Mouse (Mus musculus): ENCODE data around the gene Elmsan1.

Gene Elmsan1

DNA sequence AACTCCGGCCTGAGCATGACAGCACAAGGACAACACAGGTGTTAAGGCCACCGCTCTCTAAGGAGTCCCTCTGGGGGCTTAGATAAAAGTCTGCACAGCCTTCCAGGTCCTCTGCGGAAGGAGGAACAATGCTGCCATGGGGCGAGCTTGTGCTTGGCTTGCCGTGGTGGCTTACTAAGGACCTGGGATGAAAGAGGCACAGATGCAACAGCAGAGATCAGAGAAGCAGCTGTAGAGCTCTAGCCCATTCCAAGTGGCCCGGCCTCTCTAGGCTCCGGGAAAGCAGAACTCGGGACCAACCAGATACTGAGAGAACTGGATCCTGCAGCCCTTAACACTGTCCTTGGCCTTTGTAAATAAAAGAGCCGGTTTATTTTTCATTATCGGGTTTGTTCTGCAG is 66.8 kb downstream of the Elmsan1 start:
- DNase-seq (ENCODE audit: inconsistent ontology term), result no peak

DNA sequence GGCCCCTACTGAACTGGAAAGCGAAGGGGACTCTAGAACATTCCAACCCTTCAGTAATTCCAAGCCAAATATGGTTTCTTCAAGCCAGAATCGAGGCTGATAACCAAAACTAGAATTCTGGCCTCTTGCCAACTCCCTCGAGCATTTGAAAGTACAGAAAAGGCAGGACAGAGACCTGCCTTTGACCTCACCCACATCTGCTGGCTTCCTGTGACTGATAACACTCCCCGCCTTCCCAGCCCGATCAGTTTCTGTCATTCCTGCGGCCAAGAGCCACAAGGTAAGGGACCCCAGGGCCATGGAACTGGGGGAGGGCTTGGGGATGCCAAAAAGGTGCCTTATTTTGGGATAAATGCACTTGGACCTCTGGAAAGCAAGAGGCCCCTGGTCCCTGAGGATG is 67.7 kb downstream of the Elmsan1 start:
- DNase-seq (ENCODE audit: inconsistent ontology term), result no peak

DNA sequence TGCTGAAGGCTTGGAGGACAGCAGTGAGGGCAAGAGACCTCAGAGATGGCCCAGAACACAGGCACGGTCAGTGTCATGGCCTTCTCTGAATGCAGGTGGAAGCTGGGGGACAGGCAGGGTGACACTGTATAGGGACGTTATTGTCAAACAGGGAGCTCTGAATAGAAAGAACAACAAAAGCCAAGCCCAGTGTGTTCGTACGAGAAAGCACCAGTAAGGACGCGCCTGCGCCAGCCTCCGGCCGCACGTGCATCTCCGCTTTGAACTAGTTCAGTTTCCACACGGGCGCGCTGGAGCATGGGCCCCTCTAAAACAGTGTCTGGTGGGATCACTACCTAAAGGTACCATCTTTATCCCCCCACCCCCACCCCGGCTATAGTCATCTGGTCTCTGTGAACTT is 68.7 kb downstream of the Elmsan1 start:
- no peak for DNase-seq (ENCODE audit: inconsistent ontology term)

DNA sequence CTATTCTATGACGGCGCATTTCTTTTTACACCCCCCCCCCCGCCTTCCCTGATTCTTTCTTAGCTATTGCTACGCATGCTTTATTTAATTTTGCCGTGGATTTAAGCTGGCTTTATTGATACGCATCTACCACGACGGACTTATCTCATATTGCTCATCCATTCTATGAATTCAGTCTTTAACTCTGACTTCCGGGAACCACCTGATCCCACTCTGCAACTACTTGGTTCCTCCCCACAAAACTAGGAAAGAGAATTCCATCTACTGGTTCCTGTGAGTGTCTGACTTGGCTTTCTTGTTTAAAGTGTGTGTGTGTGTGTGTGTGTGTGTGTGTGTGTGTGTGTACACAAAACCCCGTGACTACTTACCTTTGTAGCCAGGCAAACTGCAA is 70.1 kb downstream of the Elmsan1 start:
- no peak for DNase-seq (ENCODE audit: inconsistent ontology term)

DNA sequence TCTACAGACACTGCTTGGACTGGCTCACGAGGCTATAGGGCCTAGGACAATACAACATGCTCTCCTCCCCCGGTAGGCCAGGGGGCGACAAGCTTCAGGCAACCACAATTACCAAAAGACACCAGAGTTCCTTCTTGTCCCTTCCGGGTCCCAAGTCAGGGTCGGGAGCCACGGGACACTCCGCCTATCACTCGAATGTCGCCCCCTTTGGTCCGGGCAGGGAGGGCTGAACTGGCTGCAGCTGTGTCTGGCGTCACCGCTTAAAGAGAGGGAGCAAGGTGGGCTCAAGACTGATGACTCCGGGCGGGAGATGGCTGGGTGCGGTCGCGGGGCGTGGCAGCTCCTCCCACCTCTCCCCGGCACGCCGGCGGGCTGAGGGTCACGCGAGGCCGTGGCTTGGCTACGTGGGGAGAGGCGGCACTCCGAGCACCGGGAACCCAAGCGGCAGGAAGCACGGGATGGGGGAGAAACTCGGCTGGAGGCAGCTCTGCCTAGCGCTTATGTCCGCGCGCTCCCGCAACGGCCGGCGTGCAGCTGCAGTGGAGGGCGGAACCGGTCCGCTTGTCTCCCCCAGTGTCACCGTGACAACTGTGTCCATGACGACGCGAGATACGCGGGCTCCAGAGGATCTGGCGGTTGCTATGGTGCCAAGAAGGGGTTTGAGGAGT is 70.6 kb downstream of the Elmsan1 start, which contains the start of gene Pnma1:
Gene Pnma1, minus strand, starts transcription at position 536 of the 668 bp plus-strand sequence.
- peak; percentile 63 for DNase-seq (ENCODE audit: inconsistent ontology term)

DNA sequence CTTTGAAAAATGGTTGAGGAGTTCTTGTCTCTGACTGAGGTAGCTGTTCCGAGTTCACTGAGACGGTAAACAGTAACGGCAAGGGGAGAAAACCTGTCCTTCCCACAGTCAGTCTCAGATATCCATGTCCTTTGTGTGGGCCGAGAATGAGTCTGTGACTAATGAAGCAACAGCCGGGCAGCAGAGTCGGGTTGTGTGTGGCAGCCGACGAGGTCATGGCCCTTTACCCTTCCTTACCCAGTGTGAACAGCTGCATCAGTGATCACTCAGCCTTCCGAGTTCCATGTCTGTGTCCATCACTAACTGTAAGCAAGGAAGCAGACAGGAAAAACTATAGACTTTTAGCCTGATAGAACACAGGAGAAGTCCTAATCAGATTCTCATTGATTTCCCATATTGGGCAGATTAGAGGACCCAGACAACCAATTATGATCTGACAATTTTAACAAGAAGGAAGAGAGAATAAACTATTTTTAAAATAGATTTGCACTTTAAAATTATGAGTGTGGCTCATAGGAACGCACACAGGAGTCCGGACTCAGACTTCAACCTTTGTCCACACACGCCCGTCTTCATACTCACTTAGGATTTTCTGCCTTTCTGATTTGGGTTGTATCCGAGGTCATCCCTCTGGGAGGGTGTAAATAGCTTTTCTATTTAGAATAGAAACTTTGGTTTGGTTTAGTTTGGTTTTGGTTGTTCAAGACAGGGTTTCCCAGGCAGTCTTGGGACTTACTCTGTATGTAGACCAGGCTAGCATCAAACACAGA is 76.2 kb downstream of the Elmsan1 start:
- DNase-seq (ENCODE audit: inconsistent ontology term), result peak; percentile 50

DNA sequence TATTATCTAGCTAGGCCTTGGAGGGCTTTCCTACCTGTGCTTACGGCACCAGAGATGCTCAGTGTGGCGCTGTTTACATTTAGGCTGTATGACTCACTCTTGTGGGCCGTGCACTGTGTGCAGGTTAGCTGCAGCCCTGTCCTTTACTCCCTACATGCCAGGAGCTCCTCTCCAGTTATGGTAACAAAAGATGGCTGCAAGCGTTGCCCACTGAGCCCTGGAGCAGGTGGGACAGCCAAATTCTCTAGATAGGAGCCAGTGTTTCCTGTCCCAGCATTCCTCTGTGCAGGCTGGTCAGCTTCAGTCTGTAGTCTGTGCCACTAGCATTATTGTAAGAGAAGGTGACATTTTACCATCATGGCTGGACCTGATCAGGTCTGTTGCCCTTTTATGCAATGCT is 77.4 kb downstream of the Elmsan1 start:
- DNase-seq (ENCODE audit: inconsistent ontology term), result no peak

DNA sequence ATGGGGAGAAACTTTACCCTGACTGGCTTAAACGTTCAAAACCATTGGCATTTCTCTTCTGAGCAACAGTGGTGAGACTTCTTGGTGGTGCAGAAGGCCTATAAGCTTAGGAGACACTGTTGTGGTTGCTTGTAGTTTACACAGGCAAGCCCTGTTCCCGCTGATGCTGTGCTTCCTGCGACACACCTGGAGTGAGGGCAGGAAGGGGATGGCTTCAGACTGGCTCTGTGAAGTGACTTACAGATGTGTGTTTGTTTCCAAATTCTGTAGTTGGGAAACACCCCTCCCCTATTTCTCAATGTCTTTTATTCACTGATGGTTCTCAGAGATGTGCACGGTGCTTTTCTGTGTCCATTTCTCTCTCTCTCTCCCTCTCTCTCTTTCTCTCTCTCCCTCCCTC is 78.5 kb downstream of the Elmsan1 start:
- no peak for DNase-seq (ENCODE audit: inconsistent ontology term)

DNA sequence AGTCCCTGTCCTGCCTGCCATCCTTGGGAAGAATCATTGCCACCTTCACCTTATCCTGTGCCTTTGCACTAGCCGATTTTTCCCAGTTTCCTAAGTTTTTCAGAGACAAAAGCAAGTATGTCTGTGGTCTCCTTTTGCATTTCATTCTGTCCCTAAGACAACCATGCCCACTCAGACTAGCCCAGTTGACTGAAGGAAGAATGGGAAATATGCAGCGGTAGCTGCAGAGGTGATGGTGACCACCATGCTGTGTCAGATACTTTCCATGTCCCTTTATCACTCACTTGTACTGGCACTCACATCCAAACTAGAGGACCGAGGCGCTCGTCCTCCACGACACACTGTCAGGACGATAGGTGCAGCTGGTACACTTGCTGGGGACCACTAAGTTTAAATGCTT is 81.5 kb downstream of the Elmsan1 start:
- DNase-seq (ENCODE audit: inconsistent ontology term), result no peak

DNA sequence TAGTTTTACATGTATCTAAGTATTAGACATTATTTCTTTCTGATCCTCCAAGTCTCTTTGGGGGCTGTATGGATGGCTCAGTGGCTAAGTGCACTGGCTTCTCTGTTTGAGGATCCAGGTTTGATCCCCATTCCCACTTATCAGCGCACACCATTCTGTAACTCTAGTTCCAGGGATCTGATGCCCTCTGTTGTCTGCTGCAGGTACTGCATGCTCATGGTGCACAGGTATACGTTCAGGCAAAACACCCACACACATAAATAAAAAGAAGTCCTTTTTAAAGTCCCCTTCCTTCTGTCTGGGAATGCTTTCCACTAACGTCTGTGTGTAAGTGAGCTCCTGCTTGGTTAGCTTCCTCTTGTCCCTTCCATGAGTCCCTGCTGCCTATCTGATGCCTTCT is 86.4 kb downstream of the Elmsan1 start:
- no peak for DNase-seq (ENCODE audit: inconsistent ontology term)

DNA sequence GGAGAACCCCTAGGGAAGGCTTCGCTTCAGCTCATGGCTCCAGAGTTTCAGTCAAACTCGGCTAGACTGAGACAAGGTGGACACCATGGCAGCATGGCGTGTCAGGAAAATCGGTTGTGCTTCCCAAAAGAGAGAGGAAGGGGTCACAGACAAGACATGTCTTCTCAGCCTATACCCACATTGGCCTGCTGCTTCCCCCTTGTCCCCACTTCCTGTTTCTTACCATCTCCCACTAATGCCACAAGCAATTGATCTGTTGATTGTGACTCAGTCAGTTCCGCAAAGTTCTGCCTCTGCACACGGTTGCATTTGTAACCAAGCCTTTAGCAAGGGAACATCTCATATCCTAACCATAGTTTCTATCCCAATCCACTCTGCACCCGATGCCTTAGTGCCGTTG is 88.8 kb downstream of the Elmsan1 start:
- DNase-seq (ENCODE audit: inconsistent ontology term), result no peak

DNA sequence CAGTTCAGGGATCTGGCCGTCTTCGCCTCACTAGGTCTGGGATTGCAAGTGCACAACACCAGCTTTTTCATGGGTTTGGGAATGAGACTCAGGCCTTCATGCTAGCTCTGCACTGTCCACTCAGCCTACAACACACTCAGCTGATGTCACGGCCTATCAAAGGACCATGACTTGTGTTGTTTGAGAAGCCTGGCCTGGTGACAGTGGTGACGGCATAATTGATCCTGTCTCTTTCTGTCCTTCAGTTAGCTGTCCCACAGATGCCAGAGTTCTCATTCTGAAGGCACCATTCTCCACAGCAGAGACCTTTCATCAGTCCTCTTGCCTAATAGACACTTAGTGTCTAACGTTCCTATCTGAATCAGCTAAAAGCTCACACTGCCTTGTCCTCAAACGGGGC is 90.1 kb downstream of the Elmsan1 start:
- no peak for DNase-seq (ENCODE audit: inconsistent ontology term)

DNA sequence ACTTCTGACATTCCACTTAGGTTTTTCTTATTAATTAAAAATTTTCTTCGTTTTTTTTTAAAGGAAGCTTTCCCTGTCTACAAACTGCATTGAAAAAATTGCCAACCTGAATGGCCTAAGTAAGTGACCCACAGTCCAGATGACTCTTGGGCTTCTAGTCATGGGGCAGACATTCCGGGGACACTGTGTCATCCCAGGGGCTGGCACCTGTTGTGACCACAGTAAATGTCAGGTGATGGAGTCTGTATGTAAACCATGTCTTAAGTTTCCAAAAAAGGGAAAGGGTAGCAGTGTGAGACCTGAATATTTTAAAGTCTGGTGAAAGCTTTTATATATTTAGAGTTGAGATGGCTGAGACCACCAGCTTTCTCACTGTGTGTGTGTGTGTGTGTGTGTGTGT is 91.8 kb downstream of the Elmsan1 start:
- no peak for DNase-seq (ENCODE audit: inconsistent ontology term)

DNA sequence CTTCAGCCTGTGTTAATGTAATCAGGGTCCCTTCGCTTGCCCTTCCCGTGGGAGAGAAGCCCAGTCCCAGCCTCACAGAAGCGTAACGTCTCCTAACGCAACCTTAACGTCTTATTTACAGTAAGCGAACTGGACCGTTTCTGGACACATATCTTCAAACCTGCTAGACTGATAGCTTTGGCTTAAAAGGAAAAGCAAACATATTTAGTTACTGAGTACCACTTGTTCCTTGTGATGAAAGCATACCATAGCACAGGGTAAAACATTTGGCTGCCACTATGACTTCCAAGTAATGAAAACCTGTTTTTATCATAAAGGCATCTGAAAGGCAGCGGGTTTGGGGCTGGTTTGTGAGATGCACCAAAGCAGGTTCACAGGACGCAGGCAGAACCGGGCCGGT is 92.8 kb downstream of the Elmsan1 start:
- DNase-seq (ENCODE audit: inconsistent ontology term), result no peak

DNA sequence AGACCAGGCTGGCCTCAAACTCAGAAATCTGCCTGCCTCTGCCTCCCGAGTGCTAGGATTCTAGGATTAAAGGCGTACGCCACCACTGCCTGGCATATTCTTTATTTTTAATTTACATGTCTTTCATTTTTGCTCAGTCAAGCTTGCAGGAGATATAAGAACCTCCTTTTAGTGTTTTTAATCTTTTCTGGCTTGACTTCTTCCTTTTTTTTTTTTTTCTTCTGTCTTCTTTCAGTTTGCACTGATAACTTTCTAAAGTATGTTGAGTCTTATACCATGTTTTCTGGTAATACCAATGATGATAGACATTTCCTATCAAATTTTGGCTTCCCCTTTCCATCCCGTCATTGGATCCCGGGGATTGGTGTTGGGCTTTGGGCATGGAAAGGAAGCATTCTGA is 99.1 kb downstream of the Elmsan1 start:
- no peak for DNase-seq (ENCODE audit: inconsistent ontology term)

DNA sequence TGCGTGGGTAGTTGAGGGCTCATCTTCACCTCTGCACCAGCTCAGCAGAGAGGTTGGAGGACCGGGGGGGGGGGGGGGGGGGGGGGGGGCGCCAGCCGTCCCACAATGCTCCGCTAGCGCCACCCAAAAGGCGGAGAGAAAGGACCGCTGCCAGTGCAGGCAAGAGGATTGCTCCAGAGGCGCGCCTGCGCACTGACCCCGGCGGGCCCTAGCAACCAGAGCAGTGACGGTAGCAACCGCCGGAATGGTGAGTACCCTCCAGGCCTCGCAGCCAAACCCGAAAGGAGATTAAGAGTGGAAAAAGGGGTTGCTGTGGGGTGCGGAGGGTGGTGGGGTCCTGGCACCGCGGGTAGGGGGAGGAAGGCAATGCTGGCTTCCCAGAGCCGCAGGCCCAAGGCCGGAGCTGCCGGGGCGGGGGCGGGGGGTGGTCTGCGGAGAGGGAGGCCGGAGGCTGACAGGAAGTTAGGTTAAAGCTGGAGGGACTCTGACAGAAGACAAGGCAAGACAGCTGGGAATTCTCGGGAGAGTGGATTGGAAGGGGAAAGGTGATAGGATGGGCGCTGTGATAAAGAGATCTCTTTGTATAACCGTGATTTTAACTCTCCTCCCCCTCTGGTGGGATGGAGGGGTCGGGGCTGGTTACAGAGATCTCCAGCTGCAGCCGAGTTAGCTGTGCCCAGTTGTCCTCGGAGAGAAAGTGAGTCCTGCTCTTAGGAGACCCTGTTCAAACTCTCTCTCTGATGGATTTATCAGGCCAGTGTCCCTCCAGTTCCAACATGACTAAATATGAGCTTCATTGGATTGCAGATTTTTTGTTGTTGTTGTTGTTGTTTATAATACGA is 104.3 kb downstream of the Elmsan1 start, which contains the start of gene Dnal1:
Gene Dnal1, plus strand, starts transcription at position 214 of the 842 bp plus-strand sequence.
- DNase-seq (ENCODE audit: inconsistent ontology term), result peak; percentile 96

DNA sequence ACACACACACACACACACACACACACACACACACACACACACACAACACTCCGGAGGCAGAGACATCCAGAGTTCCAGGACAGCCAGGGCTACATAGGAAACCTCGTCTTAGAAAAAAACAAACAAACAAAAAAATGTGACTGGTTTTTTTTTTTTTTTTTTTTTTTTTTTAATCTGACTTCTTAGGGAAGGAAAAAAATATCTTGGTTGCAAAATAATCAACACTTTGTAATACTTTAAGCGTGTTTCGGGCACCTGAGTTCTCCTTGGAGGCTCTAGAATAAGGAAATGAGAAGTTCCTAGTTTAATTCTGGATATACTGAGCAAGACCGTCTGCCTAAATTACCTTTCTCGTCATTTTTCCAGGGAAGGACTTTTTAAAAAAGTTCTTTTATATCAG is 105.0 kb downstream of the Elmsan1 start:
- DNase-seq (ENCODE audit: inconsistent ontology term), result peak; percentile 11

DNA sequence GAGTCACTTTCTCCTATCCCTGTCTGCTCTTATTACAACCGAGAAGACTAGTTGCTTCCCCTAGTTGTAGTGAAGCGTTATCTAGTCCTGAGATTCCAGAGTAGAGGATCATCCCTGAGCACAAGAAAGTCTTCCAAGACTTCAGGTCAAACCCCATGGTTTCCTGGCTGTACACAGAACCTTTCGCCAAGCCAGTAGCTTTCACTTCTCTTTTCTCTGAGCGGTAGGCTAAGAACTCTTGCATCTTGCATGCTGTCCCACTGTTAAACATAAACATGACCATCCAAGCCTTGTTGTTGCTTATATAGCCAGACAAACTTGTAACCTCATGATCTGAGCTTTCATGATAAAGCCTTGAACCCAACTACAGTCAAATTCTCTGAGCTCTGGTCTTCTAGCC is 107.9 kb downstream of the Elmsan1 start:
- no peak for DNase-seq (ENCODE audit: inconsistent ontology term)

DNA sequence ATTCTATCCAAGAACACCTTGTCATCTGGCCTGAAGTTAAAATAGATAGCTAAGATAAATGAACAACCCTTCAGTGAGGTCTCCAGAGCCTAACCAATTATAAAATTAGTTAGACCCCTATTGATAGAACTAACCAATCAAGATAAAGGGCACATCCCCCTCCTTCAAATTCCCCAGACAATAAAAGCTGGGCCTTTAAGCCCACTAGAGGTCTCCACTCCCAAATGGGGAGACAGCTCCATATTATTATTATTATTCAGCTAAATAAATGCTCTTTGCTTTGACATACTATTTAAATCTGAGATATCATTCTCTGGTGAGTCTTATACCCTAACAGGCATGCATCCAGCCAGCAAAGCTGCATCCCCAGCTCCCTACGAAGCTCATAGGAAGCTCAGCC is 108.8 kb downstream of the Elmsan1 start:
- DNase-seq (ENCODE audit: inconsistent ontology term), result no peak

DNA sequence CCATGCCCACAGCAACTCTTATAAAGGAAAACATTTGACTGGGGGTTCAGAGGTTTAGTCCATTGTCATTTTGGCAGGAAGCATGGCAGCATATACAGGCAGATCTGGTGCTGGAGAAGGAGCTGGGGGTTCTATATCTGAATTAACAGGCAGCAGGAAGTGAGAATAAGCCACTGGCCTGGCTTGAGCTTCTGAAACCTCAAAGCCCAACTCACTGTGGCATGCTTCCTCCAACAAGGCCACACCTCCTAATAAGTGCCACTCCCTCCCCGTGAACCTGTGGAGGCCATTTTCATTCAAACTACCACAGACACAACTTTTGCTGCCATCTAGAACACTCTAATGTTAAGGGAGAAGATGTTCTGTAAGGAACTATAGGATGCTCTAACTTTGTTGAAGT is 111.0 kb downstream of the Elmsan1 start:
- DNase-seq (ENCODE audit: inconsistent ontology term), result no peak

DNA sequence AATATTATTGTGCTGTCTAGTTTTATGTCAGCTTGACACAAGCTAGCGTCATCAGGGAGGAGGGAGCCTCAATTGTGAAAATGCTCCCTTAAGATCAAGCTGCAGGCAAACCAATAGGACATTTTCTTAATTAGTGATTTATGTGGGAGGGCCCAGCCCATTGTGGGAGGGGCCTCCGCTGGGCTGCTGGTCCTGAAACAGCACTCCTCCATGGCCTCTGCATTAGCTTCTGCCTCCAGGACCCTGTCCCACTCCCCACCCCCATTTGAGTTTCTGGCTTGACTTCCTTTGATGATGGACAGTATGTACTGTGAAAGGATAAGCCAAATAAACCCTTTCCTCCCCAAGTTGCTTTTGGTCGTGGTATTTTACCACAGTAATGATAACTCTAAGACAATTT is 111.7 kb downstream of the Elmsan1 start:
- DNase-seq (ENCODE audit: inconsistent ontology term), result no peak

DNA sequence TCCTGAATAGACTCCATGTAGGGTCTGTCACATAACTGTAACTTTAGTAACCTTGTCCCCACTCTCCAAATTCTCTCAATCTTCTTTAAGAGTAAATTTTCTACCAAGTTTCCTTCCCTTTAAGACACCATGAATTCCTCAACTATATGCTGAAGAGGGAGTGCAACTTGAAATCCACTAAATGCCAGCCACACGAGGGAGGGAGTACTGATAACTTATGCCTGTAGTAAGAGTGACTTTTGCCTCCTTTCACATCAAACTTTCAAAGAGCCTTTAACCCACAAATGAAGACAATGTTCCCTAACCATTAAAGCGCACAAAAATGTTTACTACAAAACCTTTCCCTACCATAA is 117.2 kb downstream of the Elmsan1 start:
- DNase-seq (ENCODE audit: inconsistent ontology term), result no peak

All from Muller cell, postnatal 12 days (primary cell).